Mouse (Mus musculus) hindbrain, embryonic 12.5 days (tissue): ENCODE results near the gene Arid1a. TPM values are rescaled to one million over a fixed set of nuclear protein-coding genes. Genes with fewer than 3 reads are reported as not detected.

ENCODE experiments used
- ATAC-seq: fragments of 200-750 bp; cut with Nextera tagmentation; 2 replicates; pipeline ENCODE4 v1.8.0; 2017; ENCODE audit warnings: moderate TSS enrichment; ENCODE audit not compliant: low FRiP score
- H3K27ac ChIP-seq: fragments of 300-500 bp; sonication (generic); 2 replicates; pipeline ENCODE4 v1.5.1; 2016; ENCODE audit warnings: mild to moderate bottlenecking
- H3K27me3 ChIP-seq: fragments of 300-500 bp; sonication (generic); 2 replicates; pipeline ENCODE4 v1.6.1; 2016; ENCODE audit warnings: mild to moderate bottlenecking
- H3K36me3 ChIP-seq: fragments of 300-500 bp; sonication (generic); 2 replicates; pipeline ENCODE4 v1.6.1; 2016; ENCODE audit warnings: mild to moderate bottlenecking
- H3K4me1 ChIP-seq: fragments of 300-500 bp; sonication (generic); 2 replicates; pipeline ENCODE4 v1.6.1; 2016
- H3K4me2 ChIP-seq: fragments of 300-500 bp; sonication (generic); replicated peaks from 2 replicates; pipeline ENCODE4 v1.6.1; 2016; ENCODE audit warnings: mild to moderate bottlenecking
- H3K4me3 ChIP-seq: fragments of 300-500 bp; sonication (generic); 2 replicates; pipeline ENCODE4 v1.5.1; 2016; ENCODE audit warnings: mild to moderate bottlenecking
- H3K9ac ChIP-seq: fragments of 300-500 bp; sonication (generic); 2 replicates; pipeline ENCODE4 v1.6.1; 2016; ENCODE audit warnings: mild to moderate bottlenecking, moderate library complexity
- H3K9me3 ChIP-seq: fragments of 300-500 bp; sonication (generic); replicated peaks from 2 replicates; pipeline ENCODE4 v1.6.1; 2016; ENCODE audit warnings: mild to moderate bottlenecking
- WGBS: fragments of 180-500 bp; shearing (Covaris S2); methylation state at CpG from one replicate; pipeline ENCODE4 v1.1.7; 2016; 5-methylcytosine and 5-hydroxymethylcytosine counted together
- polyA plus RNA-seq: library from polyadenylated mRNA; unstranded; fragments of >200 nt; fragmentation: Nextera tagmentation; extraction: Ambion mirVana; gene quantifications from 2 replicates; pipeline ENCODE4 v1.2.1, GENCODE M21; 2016

The Arid1a gene
- polyA plus RNA-seq, 1 experiment from 2014 or later, result 44.3 TPM

DNA sequence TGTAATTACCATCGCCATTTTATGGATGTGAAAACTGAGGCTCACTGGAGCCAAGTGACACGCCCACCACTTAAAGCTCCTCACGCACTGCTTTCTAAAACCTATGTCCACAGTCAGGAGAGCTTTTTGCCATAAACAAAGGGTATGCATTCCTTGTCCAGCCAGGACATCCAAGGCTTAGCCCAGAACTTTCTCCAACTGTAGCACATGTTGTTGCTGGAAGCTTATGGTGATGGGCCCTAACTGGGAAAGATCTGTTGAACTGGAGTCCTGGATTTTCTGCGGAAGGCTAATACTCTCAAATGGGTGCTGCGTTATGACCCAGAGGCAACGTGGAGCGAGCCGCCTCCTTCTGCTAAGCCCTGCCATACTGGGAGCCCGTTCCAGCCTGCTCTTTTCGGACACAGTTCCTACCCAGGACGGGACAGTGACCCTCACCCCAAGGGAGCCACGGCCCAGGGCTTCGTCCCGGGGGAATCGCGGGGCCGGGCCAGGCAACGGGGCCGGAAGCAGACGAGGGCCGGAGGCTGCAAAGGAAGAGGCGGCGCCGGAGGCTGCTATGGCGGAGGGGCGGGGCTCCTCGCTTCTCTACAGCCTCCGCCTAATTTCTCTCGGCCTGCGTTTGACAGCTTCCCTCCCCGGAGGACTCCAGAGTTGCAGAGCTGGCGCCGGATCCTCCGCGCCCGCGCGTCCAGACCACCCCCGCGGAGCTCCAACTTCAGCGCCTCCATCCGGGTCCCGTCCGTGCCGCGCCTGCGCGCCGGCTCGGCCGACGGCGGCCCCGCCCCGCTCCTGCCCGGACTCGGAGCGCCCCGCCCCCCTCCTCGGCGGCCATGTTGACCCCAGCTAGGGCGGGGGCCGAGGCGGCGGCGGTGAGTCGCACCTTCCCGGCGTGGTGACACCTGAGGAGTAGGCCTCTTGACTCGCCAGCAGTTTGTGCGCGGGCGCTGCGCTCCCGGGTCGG, 84.4 kb downstream of the Arid1a start, which contains the start of gene Pigv:
Pigv (minus strand) TSS at position 767 of the 964 bp plus-strand sequence.
- no peaks in the 10 kb centered on the region for H3K27me3 ChIP-seq
- peak within 1 kb of the TSS; percentile 73 for H3K4me2 ChIP-seq
- peaks cover 5% of the 10 kb centered on the region; the same call in 1 of the 2 replicates for H3K36me3 ChIP-seq
- no peaks in the 10 kb centered on the region for H3K9me3 ChIP-seq
- under 1% methylated on average over 74 of the region's 76 CpGs for WGBS
- H3K4me3 ChIP-seq, result peak within 1 kb of the TSS; percentile 67
- peaks cover 49% of the 10 kb centered on the region for H3K4me1 ChIP-seq
- H3K9ac ChIP-seq, result peak within 1 kb of the TSS; percentile 82
- peak within 1 kb of the TSS; percentile 98 for H3K27ac ChIP-seq
- peak; percentile 89 for ATAC-seq

GRCm38 (mm10) chr4:133671184-133671880, 85.2 kb downstream of the Arid1a start:
- Histone ChIP-seq H3K27me3 (no peaks in the 10 kb centered on the region), H3K9ac (peak overlapping the region; percentile 82), H3K9me3 (no peaks in the 10 kb centered on the region), H3K27ac (peak overlapping the region; percentile 98), H3K36me3 (peaks cover 5% of the 10 kb centered on the region; the same call in 1 of the 2 replicates), H3K4me1 (peaks cover 41% of the 10 kb centered on the region), H3K4me2 (peak overlapping the region; percentile 73), H3K4me3 (peak overlapping the region; percentile 67)
- WGBS, result 5% methylated on average over 11 of the region's 13 CpGs
- ATAC-seq, result no peak

GRCm38 (mm10) chr4:133669652-133670210, 86.8 kb downstream of the Arid1a start:
- Histone ChIP-seq H3K27ac (no peak overlapping the region), H3K4me2 (0 out of 2 replicates have a peak overlapping the region, but pooled peaks have one; percentile 8), H3K4me3 (no peak overlapping the region), H3K9ac (no peak overlapping the region), H3K27me3 (no peaks in the 10 kb centered on the region), H3K9me3 (no peaks in the 10 kb centered on the region), H3K36me3 (peaks cover 12% of the 10 kb centered on the region), H3K4me1 (peaks cover 31% of the 10 kb centered on the region)
- WGBS, result 62% methylated on average over 6 of the region's 6 CpGs
- no peak for ATAC-seq

GRCm38 (mm10) chr4:133668537-133668936, 88.0 kb downstream of the Arid1a start:
- Histone ChIP-seq H3K27ac (no peak overlapping the region), H3K36me3 (peaks cover 16% of the 10 kb centered on the region)
- 82% methylated on average over 3 of the region's 3 CpGs for WGBS

DNA sequence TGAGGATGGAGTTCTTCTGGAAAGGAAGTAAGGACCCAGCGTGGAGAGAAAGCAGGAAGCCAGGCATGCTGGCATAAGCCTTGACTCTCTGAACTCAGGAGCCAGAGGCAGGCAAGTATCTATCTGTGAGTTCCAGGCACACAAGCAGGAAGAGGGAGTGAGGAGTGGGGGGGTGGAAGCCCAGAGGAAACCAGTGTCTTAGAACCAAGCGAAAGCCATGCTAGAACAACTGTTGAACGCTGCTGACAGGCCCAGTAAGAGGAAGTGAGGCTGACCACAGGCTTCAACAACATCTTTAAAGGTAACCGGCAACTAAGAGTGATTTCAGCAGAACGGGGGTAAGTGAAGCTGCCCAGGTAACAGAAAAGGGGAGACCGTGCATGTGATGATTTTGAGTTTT, 90.4 kb downstream of the Arid1a start:
- Histone ChIP-seq H3K27ac (no peak overlapping the region), H3K36me3 (peaks cover 22% of the 10 kb centered on the region), H3K4me1 (peaks cover 13% of the 10 kb centered on the region), H3K4me3 (no peak overlapping the region), H3K9ac (no peak overlapping the region), H3K27me3 (no peaks in the 10 kb centered on the region), H3K9me3 (no peaks in the 10 kb centered on the region), H3K4me2 (no peak overlapping the region)
- 87% methylated on average over 6 of the region's 6 CpGs for WGBS
- ATAC-seq, result no peak

More at GRCm38 (mm10) chr4:133668537-133668936, 88.0 kb downstream of the Arid1a start:
- Histone ChIP-seq H3K9ac (no peak overlapping the region; the same call in 1 of the 2 replicates), H3K9me3 (no peaks in the 10 kb centered on the region), H3K4me2 (no peak overlapping the region), H3K27me3 (no peaks in the 10 kb centered on the region), H3K4me3 (no peak overlapping the region), H3K4me1 (peaks cover 23% of the 10 kb centered on the region)
- no peak for ATAC-seq

DNA sequence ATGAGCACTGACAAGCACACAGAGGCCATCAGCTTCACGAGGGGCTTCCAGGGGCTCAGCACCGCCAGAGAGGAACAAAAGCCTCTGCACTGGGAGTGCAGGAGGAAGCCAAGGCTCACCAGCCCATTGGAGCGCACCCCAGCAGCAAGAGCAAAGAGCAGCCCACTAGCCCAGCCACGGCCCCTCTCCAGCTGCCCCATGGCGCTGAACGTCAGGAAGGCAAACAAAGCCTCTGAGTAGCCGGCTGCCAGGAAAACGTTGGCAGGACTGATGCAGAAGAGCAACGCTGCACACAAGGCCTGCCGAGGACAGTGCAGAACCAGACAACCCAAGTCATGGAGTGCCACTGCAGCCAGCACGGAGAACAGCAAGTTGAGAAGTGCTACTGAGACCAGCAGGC, 91.5 kb downstream of the Arid1a start:
- no peak overlapping the region for H3K9ac ChIP-seq
- no peaks in the 10 kb centered on the region for H3K27me3 ChIP-seq
- WGBS, result 50% methylated on average over 11 of the region's 11 CpGs
- peaks cover 22% of the 10 kb centered on the region for H3K36me3 ChIP-seq
- no peak overlapping the region for H3K27ac ChIP-seq
- H3K9me3 ChIP-seq, result no peaks in the 10 kb centered on the region
- no peak overlapping the region for H3K4me3 ChIP-seq
- no peak overlapping the region for H3K4me2 ChIP-seq
- ATAC-seq, result no peak
- peaks cover 14% of the 10 kb centered on the region for H3K4me1 ChIP-seq

- Histone ChIP-seq H3K36me3 (peaks cover 17% of the 10 kb centered on the region), H3K9ac (no peak overlapping the region), H3K4me3 (no peak overlapping the region), H3K9me3 (no peaks in the 10 kb centered on the region), H3K4me1 (peaks cover 18% of the 10 kb centered on the region), H3K4me2 (no peak overlapping the region), H3K27me3 (no peaks in the 10 kb centered on the region), H3K27ac (no peak overlapping the region)
- 91% methylated on average over 8 of the region's 8 CpGs for WGBS
- no peak for ATAC-seq
Measured at GRCm38 (mm10) chr4:133662945-133663344, 93.6 kb downstream of the Arid1a start.

GRCm38 (mm10) chr4:133662421-133662820, 94.1 kb downstream of the Arid1a start:
- H3K4me3 ChIP-seq, result no peak overlapping the region
- WGBS, result 89% methylated on average over 8 of the region's 8 CpGs
- no peaks in the 10 kb centered on the region for H3K27me3 ChIP-seq
- H3K36me3 ChIP-seq, result peaks cover 17% of the 10 kb centered on the region
- H3K9me3 ChIP-seq, result no peaks in the 10 kb centered on the region
- no peak for ATAC-seq
- peaks cover 18% of the 10 kb centered on the region for H3K4me1 ChIP-seq
- H3K27ac ChIP-seq, result no peak overlapping the region
- no peak overlapping the region for H3K4me2 ChIP-seq
- no peak overlapping the region for H3K9ac ChIP-seq

GRCm38 (mm10) chr4:133660193-133661155, 96.1 kb downstream of the Arid1a start:
- peak overlapping the region; percentile 33 for H3K4me2 ChIP-seq
- no peaks in the 10 kb centered on the region for H3K27me3 ChIP-seq
- WGBS, result 17% methylated on average over 10 of the region's 10 CpGs
- H3K27ac ChIP-seq, result peak overlapping the region; percentile 77
- H3K9ac ChIP-seq, result peak overlapping the region; percentile 13; the same call in 1 of the 2 replicates
- H3K4me1 ChIP-seq, result peaks cover 18% of the 10 kb centered on the region
- peak; percentile 32; the same call in 1 of the 2 replicates for ATAC-seq
- H3K4me3 ChIP-seq, result peak overlapping the region; percentile 2; the same call in 1 of the 2 replicates
- no peaks in the 10 kb centered on the region for H3K9me3 ChIP-seq
- H3K36me3 ChIP-seq, result peaks cover 15% of the 10 kb centered on the region

- H3K4me2 ChIP-seq, result peak overlapping the region; percentile 33
- 14% methylated on average over 15 of the region's 15 CpGs for WGBS
- peaks cover 18% of the 10 kb centered on the region for H3K4me1 ChIP-seq
- peak overlapping the region; percentile 77 for H3K27ac ChIP-seq
- H3K9me3 ChIP-seq, result no peaks in the 10 kb centered on the region
- no peak for ATAC-seq
- H3K4me3 ChIP-seq, result peak overlapping the region; percentile 2; the same call in 1 of the 2 replicates
- H3K36me3 ChIP-seq, result peaks cover 10% of the 10 kb centered on the region; the same call in 1 of the 2 replicates
- peak overlapping the region; percentile 13; the same call in 1 of the 2 replicates for H3K9ac ChIP-seq
- no peaks in the 10 kb centered on the region for H3K27me3 ChIP-seq
Measured at GRCm38 (mm10) chr4:133659497-133660192, 96.9 kb downstream of the Arid1a start.
